Mouse (Mus musculus): Measurements from ENCODE around the gene Lrrc20.
"Not testable (repeated sequence)": the region's sequence is repeated elsewhere in the genome, so short reads cannot be mapped to it uniquely, and the experiment has no call there.

Gene Lrrc20

GRCm38 (mm10) chr10:61563550-61563949 lies 87.9 kb downstream of the Lrrc20 start:
- in situ Hi-C loops (cut with MboI; ENCODE audit: low sequenced_read_pairs), result no loop called here

GRCm38 (mm10) chr10:61564408-61564807 lies 88.8 kb downstream of the Lrrc20 start:
- in situ Hi-C loops (cut with MboI; ENCODE audit: low sequenced_read_pairs), result no loop called here

DNA sequence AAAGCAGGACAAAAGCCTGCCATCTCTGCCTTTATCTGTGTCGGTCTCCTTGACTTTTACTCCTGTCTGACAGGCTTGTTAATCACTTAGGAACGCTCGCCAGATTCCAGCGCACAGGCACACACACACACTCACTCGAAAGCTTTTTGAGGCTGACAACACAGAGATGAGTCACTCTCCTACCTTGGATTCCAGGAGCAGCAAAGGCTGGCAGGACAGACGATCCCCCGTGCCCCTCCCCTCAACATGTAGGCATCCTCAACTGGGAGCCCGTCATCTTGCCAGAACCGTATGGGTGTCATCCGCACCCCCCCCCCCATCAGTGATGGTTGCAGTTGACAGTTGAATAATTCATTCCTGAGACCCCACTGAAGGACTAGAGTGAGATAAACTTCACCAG lies 94.6 kb downstream of the Lrrc20 start:
- in situ Hi-C loops (cut with MboI; ENCODE audit: low sequenced_read_pairs), result no loop called here

- in situ Hi-C loops (cut with MboI; ENCODE audit: low sequenced_read_pairs), result no loop called here
These were observed 96.5 kb downstream of the Lrrc20 start for GRCm38 (mm10) chr10:61572126-61572525.

GRCm38 (mm10) chr10:61576120-61576767 lies 100.6 kb downstream of the Lrrc20 start:
- in situ Hi-C loops (cut with MboI; ENCODE audit: low sequenced_read_pairs), result no loop called here

GRCm38 (mm10) chr10:61587241-61587849 lies 111.7 kb downstream of the Lrrc20 start:
- in situ Hi-C loops (cut with MboI; ENCODE audit: low sequenced_read_pairs), result no loop called here

GRCm38 (mm10) chr10:61597991-61598390 lies 122.4 kb downstream of the Lrrc20 start:
- in situ Hi-C loops (cut with MboI; ENCODE audit: low sequenced_read_pairs), result no loop called here

- in situ Hi-C loops (cut with MboI; ENCODE audit: low sequenced_read_pairs), result no loop called here
These were observed 124.0 kb downstream of the Lrrc20 start for GRCm38 (mm10) chr10:61599556-61600114.

GRCm38 (mm10) chr10:61602283-61603033 lies 126.9 kb downstream of the Lrrc20 start:
- in situ Hi-C loops (cut with MboI; ENCODE audit: low sequenced_read_pairs), result no loop called here

DNA sequence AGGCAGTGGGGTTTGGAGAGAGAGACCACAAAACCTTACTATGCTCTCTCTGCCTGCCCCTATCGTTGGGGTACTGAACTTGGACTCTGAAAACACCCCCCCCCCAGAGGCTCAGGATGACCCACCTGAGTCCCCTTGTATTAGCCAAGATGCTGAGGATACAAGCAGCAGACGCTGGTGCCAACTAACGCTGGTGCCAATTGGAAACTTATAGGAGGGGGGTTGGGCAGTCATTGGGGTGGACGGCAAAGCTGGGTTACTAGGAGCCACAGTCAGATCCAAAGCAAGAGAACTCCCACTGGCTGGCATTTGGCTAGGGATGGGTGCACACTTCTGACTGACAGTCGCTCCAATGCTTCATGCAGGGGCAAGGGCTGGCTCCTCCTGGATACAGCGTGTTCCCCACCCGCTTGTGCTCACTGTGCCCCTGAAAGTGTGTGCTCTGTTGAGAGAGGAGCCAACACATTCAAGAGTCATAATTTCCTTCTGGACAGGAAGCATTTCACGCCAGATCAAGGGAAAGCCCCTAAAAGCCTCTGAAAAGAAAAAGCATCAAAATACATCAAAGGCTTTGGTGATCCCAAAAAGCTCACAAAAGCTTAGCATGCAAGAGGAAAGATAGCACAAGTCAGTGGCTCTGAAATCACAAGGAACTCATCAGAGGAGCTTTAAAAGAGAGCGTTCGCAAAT lies 128.9 kb downstream of the Lrrc20 start:
- in situ Hi-C loops (cut with MboI; ENCODE audit: low sequenced_read_pairs), result no loop called here

DNA sequence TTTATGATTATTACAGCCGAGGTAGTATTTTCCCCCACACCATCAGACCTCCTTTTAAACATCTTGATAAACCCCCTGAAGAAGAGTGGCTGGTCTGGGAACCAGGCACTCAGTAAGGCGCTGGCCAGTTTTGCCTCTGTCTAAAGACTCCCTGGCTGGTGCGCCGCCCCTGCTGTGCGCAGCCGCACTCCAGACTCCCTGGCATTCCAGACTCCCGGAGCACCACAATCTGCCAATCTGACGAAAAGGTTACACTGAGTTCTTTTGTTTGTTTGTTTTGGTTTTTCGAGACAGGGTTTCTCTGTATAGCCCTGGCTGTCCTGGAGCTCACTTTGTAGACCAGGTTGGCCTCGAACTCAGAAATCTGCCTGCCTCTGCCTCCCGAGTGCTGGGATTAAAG lies 129.8 kb downstream of the Lrrc20 start:
- in situ Hi-C loops (cut with MboI; ENCODE audit: low sequenced_read_pairs), result not testable (repeated sequence)

DNA sequence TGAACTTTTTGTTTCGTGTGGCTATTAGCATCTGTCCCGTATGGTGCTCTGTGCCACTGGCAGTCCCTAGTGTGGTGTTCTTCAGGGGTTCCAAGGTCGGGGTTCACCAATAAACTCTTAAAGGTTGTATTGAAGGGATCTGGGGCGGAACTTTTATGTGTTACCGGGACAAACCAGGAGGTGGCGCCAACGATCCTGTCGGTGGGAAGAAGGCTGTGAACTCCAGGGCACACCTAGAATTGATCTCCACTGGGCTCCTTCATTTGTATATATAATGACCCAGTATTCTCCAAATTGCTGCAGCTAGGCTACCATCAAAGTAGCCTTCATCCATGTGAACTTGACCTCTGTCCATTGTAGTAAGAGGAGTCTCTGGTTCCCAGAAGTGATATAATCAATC lies 130.2 kb downstream of the Lrrc20 start:
- in situ Hi-C loops (cut with MboI; ENCODE audit: low sequenced_read_pairs), result no loop called here

- in situ Hi-C loops (cut with MboI; ENCODE audit: low sequenced_read_pairs), result no loop called here
These were observed 132.6 kb downstream of the Lrrc20 start for GRCm38 (mm10) chr10:61608233-61608632.

GRCm38 (mm10) chr10:61610650-61611235 lies 135.1 kb downstream of the Lrrc20 start:
- in situ Hi-C loops (cut with MboI; ENCODE audit: low sequenced_read_pairs), result loop anchor here (5.0 kb wide), 1 partner anchor 37 kb away; the partner anchor contains the start of gene Ppa1

DNA sequence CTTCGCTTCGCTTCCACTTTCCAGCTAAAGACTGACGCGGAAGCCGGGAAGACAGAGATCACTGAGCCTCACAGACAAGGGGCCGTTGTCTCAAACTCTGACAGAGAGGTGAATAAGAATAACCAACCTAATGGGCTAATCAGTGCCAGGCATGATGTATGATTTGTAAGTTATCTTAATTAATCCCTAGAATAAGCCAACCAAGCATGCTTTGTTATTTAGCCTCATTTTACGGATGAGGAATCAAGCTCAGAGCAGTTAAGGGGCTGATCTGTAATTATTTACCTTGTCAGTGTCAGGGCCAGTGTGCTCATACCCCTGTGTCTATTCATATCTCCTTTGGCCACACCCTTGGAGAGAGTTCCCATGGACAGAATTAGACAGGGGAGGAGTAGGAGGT lies 138.7 kb downstream of the Lrrc20 start:
- in situ Hi-C loops (cut with MboI; ENCODE audit: low sequenced_read_pairs), result loop anchor here (5.0 kb wide), 1 partner anchor 33 kb away; the partner anchor contains the start of gene Ppa1

DNA sequence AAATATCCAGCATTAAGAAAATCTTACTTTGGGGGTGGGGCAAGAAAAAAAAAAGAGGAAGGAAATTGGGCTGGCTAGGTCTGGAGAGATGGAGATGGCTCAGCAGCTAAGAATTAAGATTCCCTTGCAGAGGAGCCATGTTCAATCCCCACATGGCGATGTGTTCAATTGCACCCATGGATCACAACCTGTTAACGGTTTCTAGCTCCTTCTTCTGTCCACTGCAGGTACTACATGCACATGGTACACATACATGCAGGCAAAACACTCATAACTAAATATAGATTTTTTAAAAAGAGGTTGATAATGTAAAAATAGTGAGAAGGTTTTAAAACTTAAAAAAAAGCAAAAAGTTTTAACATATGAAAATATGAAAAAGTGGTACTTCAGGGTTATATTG lies 142.9 kb downstream of the Lrrc20 start:
- in situ Hi-C loops (cut with MboI; ENCODE audit: low sequenced_read_pairs), result no loop called here

DNA sequence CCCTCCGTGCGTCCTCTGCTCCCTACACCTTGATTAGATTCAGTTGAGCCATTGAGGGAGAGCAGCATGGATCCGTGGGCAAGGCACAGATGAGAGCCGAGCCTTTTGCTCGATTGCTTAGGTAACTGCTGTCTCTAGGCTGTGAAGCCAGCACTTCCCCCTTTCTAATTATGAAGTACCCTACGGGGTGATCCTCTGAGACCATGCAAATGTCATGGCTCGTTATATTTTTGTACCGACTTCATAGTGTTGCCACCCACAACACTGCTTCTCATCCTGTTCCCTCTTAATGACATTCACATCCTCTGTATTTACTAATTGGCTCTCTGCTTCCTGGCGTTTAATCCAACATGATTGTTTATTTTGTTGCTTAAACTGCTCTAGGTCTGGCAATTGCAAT lies 146.1 kb downstream of the Lrrc20 start:
- in situ Hi-C loops (cut with MboI; ENCODE audit: low sequenced_read_pairs), result no loop called here

DNA sequence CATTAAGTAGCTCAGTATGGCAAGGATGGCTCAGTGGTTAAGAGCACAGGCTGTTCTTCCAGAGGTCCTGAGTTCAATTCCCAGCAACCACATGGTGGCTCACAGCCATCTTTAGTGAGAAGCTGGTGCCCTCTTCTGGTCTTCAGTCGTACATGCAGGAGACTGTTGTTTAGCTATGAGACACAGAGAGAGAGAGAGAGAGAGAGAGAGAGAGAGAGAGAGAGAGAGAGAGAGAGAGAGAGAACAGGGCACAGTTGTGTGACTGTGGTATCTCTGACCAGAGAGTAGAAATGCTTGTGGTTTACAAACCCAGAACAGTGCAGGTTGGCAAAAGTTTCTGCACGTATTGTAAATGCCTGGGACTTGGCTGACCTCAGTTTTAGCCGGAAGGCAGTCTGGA lies 148.3 kb downstream of the Lrrc20 start:
- in situ Hi-C loops (cut with MboI; ENCODE audit: low sequenced_read_pairs), result not testable (repeated sequence)

GRCm38 (mm10) chr10:61624771-61625170 lies 149.2 kb downstream of the Lrrc20 start:
- in situ Hi-C loops (cut with MboI; ENCODE audit: low sequenced_read_pairs), result no loop called here

- in situ Hi-C loops (cut with MboI; ENCODE audit: low sequenced_read_pairs), result no loop called here
These were observed 150.0 kb downstream of the Lrrc20 start for GRCm38 (mm10) chr10:61625381-61626257.
